Mouse (Mus musculus) forebrain, embryonic 15.5 days (tissue): ENCODE data around the gene Plk5. TPM values are rescaled to one million over a fixed set of nuclear protein-coding genes. Genes with fewer than 3 reads are reported as not detected.
A peak's percentile ranks its signal among the peaks of the same experiment; 100 is the strongest.

Experiments used
- ATAC-seq: fragments of 200-750 bp; cut with Nextera tagmentation; replicated peaks from 2 replicates; pipeline ENCODE4 v1.8.0; 2017; ENCODE audit warnings: mild to moderate bottlenecking, moderate TSS enrichment, moderate library complexity
- H3K27ac ChIP-seq: fragments of 300-500 bp; sonication (generic); replicated peaks from 2 replicates; pipeline ENCODE4 v1.5.1; 2015; ENCODE audit warnings: mild to moderate bottlenecking, inconsistent platforms
- H3K27me3 ChIP-seq: fragments of 300-500 bp; sonication (generic); 2 replicates; pipeline ENCODE4 v1.6.1; 2015; ENCODE audit warnings: inconsistent platforms
- H3K36me3 ChIP-seq: fragments of 300-500 bp; sonication (generic); 2 replicates; pipeline ENCODE4 v1.6.1; 2015; ENCODE audit warnings: mild to moderate bottlenecking, inconsistent platforms
- H3K4me1 ChIP-seq: fragments of 300-500 bp; sonication (generic); 2 replicates; pipeline ENCODE4 v1.6.1; 2015; ENCODE audit warnings: inconsistent platforms
- H3K4me2 ChIP-seq: fragments of 300-500 bp; sonication (generic); replicated peaks from 2 replicates; pipeline ENCODE4 v1.6.1; 2015; ENCODE audit warnings: mild to moderate bottlenecking, inconsistent platforms
- H3K4me3 ChIP-seq: fragments of 300-500 bp; sonication (generic); 2 replicates; pipeline ENCODE4 v1.5.1; 2015; ENCODE audit warnings: mild to moderate bottlenecking, inconsistent platforms
- H3K9ac ChIP-seq: fragments of 300-500 bp; sonication (generic); replicated peaks from 2 replicates; pipeline ENCODE4 v1.6.1; 2015; ENCODE audit warnings: mild to moderate bottlenecking, inconsistent platforms
- H3K9me3 ChIP-seq: fragments of 300-500 bp; sonication (generic); 2 replicates; pipeline ENCODE4 v1.6.1; 2016; ENCODE audit warnings: inconsistent platforms
- WGBS: fragments of 180-500 bp; shearing (Covaris S2); methylation state at CpG from one replicate; pipeline ENCODE4 v1.1.7; 2015; ENCODE audit warnings: mixed read lengths; 5-methylcytosine and 5-hydroxymethylcytosine counted together
- polyA plus RNA-seq: library from polyadenylated mRNA; unstranded; fragments of >200 nt; fragmentation: Nextera tagmentation; extraction: Ambion mirVana; gene quantifications from 2 replicates; pipeline ENCODE4 v1.2.1, GENCODE M21; 2015

Plk5 gene
- polyA plus RNA-seq, 1 experiment from 2014 or later, result 2.7 TPM

DNA sequence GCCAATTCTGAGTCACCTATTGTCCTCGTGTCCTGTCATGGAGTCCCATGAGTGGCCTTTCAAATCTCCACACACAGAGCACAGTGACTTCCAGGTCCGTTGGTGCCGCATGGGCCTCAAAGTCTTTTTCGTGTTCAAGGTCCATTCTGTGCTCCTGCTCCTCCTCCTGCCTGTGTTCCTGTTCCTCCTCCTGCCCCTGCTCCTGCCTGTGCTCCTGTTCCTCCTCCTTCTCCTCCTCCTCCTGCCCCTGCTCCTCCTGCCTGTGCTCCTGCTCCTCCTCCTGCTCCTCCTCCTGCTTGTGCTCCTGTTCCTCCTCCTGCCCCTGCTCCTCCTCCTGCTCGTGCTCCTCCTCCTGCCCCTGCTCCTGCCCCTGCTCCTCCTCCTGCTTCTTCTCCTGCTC, 11.7 kb downstream of the Plk5 start:
- Histone ChIP-seq H3K27ac (no peak overlapping the region), H3K9me3 (no peaks in the 10 kb centered on the region), H3K4me1 (peaks cover 16% of the 10 kb centered on the region), H3K36me3 (no peaks in the 10 kb centered on the region), H3K4me3 (no peak overlapping the region), H3K4me2 (no peak overlapping the region), H3K27me3 (0 out of 2 replicates have a peak, but pooled peaks cover 10% of the 10 kb centered on the region), H3K9ac (no peak overlapping the region)
- ATAC-seq, result no peak
- WGBS, result 68% methylated on average over 5 of the region's 5 CpGs

DNA sequence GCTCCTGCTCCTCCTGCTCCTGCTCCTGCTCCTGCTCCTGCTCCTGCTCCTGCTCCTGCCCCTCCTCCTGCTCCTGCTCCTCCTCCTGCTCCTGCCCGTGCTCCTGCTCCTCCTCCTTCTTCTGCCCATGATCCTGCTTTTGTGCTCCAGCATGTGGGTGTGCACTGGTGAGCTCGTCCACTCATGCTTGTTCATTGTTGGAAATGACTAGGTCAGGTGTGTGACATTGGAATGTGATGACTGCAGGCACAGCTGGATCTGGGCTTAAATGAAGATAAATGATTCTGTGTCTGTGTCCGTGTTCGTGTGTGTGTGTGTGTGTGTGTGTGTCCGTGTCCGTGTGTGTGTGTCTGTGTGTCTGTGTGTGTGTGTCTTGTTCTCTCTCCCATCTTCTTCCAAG, 12.1 kb downstream of the Plk5 start:
- H3K4me3 ChIP-seq, result no peak overlapping the region
- H3K4me2 ChIP-seq, result no peak overlapping the region
- no peak for ATAC-seq
- H3K27me3 ChIP-seq, result 0 out of 2 replicates have a peak, but pooled peaks cover 10% of the 10 kb centered on the region
- no peaks in the 10 kb centered on the region for H3K9me3 ChIP-seq
- H3K36me3 ChIP-seq, result no peaks in the 10 kb centered on the region
- H3K9ac ChIP-seq, result no peak overlapping the region
- WGBS, result 90% methylated on average over 6 of the region's 6 CpGs
- H3K27ac ChIP-seq, result no peak overlapping the region
- H3K4me1 ChIP-seq, result peaks cover 16% of the 10 kb centered on the region

DNA sequence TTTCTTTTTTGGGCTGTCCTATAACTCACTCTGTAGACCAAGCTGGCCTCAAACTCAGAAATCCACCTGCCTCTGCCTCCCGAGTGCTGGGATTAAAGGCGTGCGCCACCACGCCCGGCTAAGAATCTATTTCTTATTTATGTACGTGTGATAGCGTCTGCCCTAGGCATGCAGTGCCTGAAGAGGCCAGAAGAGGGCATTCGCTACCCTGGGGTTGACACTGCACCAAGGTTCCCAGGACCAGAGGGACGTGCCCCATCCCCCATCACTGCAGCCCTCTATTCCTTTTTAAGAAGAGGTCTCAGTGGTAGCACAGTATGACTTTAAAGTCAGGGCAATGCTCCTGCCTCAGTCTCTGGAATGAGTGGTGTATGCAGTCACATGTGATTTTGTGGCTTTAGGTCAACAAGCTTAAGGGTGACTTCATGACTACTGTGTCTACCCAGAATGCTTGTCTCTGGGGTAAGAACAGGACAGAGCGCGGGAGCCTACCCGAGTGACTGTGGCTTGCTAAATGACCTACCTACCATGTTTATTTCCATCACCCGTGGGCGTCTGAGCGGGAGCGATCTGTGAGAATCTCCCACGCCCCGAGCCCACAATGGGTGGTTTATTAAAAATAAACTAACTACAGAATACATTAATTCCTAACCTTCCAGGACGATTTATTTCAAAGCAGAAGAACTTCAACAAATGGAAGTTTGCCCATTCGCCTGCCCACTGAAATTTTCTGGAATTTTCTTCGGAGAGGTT, 13.9 kb downstream of the Plk5 start:
- Histone ChIP-seq H3K27me3 (no peaks in the 10 kb centered on the region), H3K9me3 (no peaks in the 10 kb centered on the region), H3K4me2 (no peak overlapping the region), H3K4me3 (no peak overlapping the region), H3K36me3 (no peaks in the 10 kb centered on the region), H3K9ac (no peak overlapping the region), H3K27ac (no peak overlapping the region), H3K4me1 (peaks cover 13% of the 10 kb centered on the region)
- ATAC-seq, result no peak
- 86% methylated on average over 21 of the region's 21 CpGs for WGBS

DNA sequence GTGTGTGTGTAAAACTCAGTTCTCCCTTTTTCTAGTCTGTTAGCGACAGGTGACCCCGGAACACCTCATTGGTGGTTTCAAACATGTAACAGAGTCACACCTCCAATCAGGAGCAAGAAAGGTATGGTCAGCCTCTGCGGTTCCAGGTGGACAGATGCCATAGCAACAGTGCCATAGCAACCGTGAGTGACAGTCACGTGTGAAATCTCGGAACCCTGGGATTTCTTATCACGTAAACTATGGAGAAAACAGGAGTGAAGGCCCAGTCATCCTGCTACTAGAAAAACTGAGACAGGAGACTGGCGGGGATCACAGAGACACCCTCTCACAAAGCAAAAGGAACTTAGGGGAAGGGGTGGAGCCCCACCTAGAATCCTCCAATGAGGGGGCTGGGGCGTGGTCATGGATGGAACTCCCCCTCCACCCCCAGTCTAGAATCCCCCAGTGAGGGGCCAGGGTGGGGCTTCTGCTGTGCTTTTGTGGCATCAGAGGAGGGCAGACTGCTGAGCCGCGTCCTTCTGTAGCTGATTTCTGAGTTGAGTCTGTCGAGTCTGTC, 15.2 kb downstream of the Plk5 start:
- Histone ChIP-seq H3K27ac (peak overlapping the region; percentile 54), H3K9me3 (no peaks in the 10 kb centered on the region), H3K4me1 (peaks cover 13% of the 10 kb centered on the region), H3K36me3 (no peaks in the 10 kb centered on the region), H3K27me3 (no peaks in the 10 kb centered on the region), H3K9ac (0 out of 2 replicates have a peak overlapping the region, but pooled peaks have one; percentile 19), H3K4me3 (peak overlapping the region; percentile 25), H3K4me2 (peak overlapping the region; percentile 29)
- peak; percentile 75 for ATAC-seq
- 2% methylated on average over 12 of the region's 12 CpGs for WGBS

DNA sequence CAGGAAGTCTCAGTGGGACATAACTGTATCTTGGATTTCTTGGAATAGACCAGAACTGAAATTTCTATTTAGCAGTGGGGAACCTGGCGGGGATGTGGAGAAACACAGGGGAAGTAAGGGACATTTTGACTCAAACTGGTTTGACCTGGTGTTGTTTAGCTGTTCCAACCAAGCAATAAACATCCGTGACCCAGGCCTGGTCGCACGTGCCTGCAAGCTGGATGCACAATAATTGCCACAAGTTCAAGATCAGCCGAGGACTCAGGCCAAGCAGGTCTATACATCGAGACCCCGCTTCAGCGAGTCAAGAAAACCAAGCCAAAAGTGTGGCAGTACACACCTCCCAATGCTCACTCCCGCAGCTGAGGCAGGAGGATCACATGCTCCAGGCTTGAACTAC, 15.7 kb downstream of the Plk5 start:
- ATAC-seq, result peak; percentile 7; the same call in 1 of the 2 replicates
- peak overlapping the region; percentile 54 for H3K27ac ChIP-seq
- peaks cover 13% of the 10 kb centered on the region for H3K4me1 ChIP-seq
- no peaks in the 10 kb centered on the region for H3K9me3 ChIP-seq
- peak overlapping the region; percentile 29 for H3K4me2 ChIP-seq
- H3K9ac ChIP-seq, result 0 out of 2 replicates have a peak overlapping the region, but pooled peaks have one; percentile 19
- H3K27me3 ChIP-seq, result no peaks in the 10 kb centered on the region
- WGBS, result 48% methylated on average over 9 of the region's 9 CpGs
- 0 out of 2 replicates have a peak overlapping the region, but pooled peaks have one; percentile 25 for H3K4me3 ChIP-seq
- H3K36me3 ChIP-seq, result no peaks in the 10 kb centered on the region

DNA sequence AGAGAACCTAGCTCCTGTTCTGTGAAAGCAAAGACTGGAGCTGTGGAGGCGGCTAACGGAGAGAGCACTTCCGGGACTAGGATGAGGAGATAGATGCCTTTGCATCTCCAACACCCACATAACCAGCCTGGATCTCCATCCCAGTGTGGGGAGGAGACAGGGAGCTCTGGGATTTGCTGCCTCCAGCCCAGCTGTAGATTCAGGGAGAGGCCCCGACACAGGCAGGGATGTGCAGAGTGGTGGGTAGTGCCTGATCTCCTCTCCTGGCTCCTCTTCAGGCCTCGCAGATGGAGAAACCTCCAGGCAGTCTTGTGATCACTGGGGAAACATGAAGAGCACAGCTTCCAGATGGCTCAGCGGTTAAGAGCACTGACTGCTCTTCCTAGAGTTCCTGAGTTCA, 16.4 kb downstream of the Plk5 start:
- Histone ChIP-seq H3K9ac (no peak overlapping the region), H3K36me3 (no peaks in the 10 kb centered on the region), H3K27ac (no peak overlapping the region), H3K4me2 (no peak overlapping the region), H3K27me3 (no peaks in the 10 kb centered on the region), H3K9me3 (no peaks in the 10 kb centered on the region), H3K4me1 (peaks cover 13% of the 10 kb centered on the region), H3K4me3 (no peak overlapping the region)
- ATAC-seq, result no peak
- 89% methylated on average over 6 of the region's 6 CpGs for WGBS

DNA sequence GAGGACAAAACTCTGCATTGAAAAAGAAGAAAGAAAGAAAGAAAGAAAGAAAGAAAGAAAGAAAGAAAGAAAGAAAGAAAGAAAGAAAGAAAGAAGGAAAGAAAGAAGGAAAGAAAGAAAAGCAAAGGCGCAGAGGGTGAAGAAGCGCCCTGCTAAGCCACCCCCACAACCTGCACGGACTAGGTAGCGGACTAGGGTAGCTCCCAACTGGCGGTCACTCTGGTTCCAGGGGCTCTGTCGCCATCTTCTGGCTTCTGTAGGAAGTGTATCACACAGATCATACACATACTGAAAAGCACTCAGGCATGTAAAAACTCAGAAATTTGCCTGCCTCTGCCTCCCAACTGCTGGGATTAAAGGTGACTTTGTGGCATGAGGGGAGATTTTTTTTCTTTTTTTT, 17.8 kb downstream of the Plk5 start:
- Histone ChIP-seq H3K36me3 (no peaks in the 10 kb centered on the region), H3K27me3 (no peaks in the 10 kb centered on the region)
- ATAC-seq, result no peak

DNA sequence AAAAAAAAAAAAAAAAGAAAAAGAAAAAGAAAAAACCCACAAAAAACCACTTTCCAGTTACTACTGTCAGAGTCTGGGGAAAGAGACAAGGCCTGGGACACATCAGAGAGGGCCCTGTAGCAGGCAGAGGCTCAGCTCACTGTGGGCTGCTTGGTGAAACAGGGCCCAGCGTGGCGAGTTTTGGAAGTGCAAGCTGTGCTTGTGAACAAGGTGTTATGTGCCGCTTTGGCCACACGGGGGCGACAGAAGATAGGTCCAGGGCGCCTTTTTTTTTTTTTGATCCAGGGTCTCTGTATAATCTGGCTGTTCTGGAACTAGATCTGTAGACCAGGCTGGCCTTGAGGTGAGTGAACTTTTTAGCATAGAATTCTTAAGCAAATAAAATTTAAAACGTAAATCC, 19.9 kb downstream of the Plk5 start:
- 2% methylated on average over 7 of the region's 7 CpGs for whole genome bisulfite sequencing
- no peak overlapping the region for H3K27ac ChIP-seq
- ATAC-seq, result 0 out of 2 replicates have a peak, but pooled peaks have one; percentile 49
- no peak overlapping the region for H3K4me2 ChIP-seq
- peaks cover 18% of the 10 kb centered on the region for H3K36me3 ChIP-seq
- H3K27me3 ChIP-seq, result no peaks in the 10 kb centered on the region
- H3K4me3 ChIP-seq, result no peak overlapping the region
- peaks cover 14% of the 10 kb centered on the region for H3K4me1 ChIP-seq
- no peak overlapping the region for H3K9ac ChIP-seq
- no peaks in the 10 kb centered on the region for H3K9me3 ChIP-seq

More for the DNA sequence above, 17.8 kb downstream of the Plk5 start:
- Histone ChIP-seq H3K27ac (no peak overlapping the region), H3K9me3 (no peaks in the 10 kb centered on the region), H3K4me1 (peaks cover 13% of the 10 kb centered on the region), H3K9ac (no peak overlapping the region), H3K4me3 (no peak overlapping the region), H3K4me2 (no peak overlapping the region)
- WGBS, result 25% methylated on average over 6 of the region's 6 CpGs

DNA sequence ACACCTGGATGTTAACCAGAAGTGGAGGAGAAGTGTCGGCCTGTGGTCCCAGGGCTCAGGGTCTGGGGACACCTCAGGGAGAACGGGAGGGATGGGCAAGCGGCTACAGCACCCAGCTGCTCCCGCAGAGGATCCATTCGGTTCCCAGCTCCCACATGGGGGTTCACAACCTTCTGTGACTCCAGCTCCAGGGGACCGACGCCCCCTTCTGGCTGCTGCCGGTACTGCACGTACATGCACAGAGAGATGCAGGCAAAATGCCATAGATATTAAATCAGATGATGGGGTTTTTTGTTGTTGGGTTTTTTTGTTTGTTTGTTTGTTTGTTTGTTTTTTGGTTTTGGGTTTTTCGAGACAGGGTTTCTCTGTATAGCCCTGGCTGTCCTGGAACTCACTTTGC, 21.5 kb downstream of the Plk5 start:
- no peak for ATAC-seq
- Histone ChIP-seq H3K27ac (no peak overlapping the region), H3K9me3 (no peaks in the 10 kb centered on the region), H3K4me1 (peaks cover 8% of the 10 kb centered on the region; the same call in 1 of the 2 replicates), H3K4me2 (no peak overlapping the region), H3K4me3 (no peak overlapping the region), H3K27me3 (no peaks in the 10 kb centered on the region), H3K9ac (no peak overlapping the region), H3K36me3 (peaks cover 33% of the 10 kb centered on the region)
- WGBS, result 49% methylated on average over 10 of the region's 10 CpGs

DNA sequence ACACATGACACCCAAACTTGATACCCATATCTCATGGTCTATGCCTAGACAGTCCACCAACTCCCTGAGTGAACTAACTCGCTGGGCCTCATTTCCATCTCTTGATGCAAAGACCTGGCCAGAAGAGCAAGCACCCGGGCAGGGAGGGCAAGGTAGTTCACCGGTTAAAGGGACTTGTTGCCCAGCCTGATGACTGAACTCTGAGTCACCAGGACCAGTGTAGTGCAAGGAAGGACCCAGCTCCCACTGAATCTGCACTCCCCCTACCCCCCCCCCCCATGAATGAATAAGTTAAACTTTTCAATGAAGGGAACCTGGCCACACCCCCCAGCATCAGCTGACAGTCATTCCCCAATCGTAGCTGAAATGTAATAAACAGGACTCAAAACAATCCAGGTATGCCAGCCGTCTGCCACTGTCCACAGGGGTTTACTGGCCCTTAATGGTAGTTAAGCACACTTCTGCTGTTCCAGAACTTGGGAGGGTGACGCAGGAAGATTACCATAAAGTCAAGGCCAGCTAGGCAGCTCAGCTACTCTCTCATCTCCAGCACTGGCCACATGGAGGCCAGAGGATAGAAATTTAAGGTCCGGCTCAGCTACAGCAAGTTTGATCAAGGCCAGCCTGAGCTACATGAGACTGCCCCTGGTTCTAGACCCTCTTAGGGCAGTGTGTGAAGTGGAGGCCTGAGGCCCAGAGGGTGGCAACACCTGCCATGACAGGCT, 26.5 kb downstream of the Plk5 start:
- peaks cover 33% of the 10 kb centered on the region for H3K4me1 ChIP-seq
- no peak overlapping the region for H3K27ac ChIP-seq
- peaks cover 43% of the 10 kb centered on the region for H3K36me3 ChIP-seq
- WGBS, result 73% methylated on average over 7 of the region's 7 CpGs
- H3K4me2 ChIP-seq, result peak overlapping the region; percentile 83
- H3K9me3 ChIP-seq, result no peaks in the 10 kb centered on the region
- H3K27me3 ChIP-seq, result no peaks in the 10 kb centered on the region
- H3K9ac ChIP-seq, result peak overlapping the region; percentile 97; the same call in 1 of the 2 replicates
- H3K4me3 ChIP-seq, result peak overlapping the region; percentile 81; the same call in 1 of the 2 replicates
- no peak for ATAC-seq

DNA sequence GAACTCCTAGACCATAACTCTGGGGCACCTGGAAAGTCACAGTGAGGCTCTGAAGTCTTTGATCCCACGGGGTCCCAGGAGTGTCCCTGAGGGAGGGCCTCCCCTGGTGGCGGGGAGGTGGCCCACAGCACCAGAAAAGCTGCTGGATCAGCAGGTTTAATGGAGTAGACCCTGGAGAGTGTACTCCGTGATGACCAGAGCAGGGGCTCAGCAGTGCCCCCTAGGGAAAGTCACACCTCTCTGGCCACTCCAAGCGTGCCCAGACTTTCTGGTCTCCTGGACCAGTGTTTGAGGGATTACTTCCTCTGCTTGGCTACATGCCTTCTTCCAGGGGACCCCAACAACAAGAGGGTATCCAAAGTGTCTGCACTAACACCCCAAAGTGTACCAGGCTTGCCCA, 27.2 kb downstream of the Plk5 start:
- WGBS, result 58% methylated on average over 4 of the region's 4 CpGs
- peaks cover 40% of the 10 kb centered on the region for H3K4me1 ChIP-seq
- H3K4me2 ChIP-seq, result peak overlapping the region; percentile 83
- no peaks in the 10 kb centered on the region for H3K9me3 ChIP-seq
- H3K27me3 ChIP-seq, result no peaks in the 10 kb centered on the region
- ATAC-seq, result no peak
- no peak overlapping the region for H3K27ac ChIP-seq
- H3K4me3 ChIP-seq, result peak overlapping the region; percentile 81
- H3K36me3 ChIP-seq, result peaks cover 43% of the 10 kb centered on the region
- H3K9ac ChIP-seq, result peak overlapping the region; percentile 97

DNA sequence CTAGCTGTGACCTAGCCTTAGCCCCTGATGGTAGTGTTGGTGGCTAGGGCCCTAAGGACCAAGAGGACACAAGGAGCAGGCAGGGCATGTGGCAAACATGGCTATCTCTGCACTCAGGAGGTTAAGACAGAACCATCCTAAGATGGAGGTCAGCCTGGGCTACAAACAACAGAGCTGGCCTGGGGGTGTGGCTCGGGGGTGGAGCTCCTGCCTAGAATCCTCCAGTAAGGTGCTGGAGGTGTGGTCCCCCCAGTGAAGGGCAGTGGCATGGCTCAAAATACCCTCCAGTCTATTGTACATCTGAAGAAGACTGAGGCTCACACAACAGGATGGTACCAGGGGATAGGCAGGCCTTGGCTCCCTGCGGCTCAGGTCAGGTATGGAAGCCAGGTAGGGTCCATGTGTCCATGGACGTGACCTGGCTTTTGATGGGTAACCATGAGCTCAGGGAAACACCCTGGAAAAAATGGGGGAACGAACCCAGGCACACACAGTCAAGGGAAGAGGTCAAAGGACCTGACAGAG, 27.9 kb downstream of the Plk5 start:
- Histone ChIP-seq H3K4me2 (peak overlapping the region; percentile 83), H3K36me3 (peaks cover 43% of the 10 kb centered on the region), H3K4me3 (peak overlapping the region; percentile 81), H3K9ac (peak overlapping the region; percentile 97), H3K9me3 (no peaks in the 10 kb centered on the region), H3K4me1 (peaks cover 43% of the 10 kb centered on the region), H3K27ac (no peak overlapping the region; the same call in 1 of the 2 replicates), H3K27me3 (no peaks in the 10 kb centered on the region)
- no peak for ATAC-seq
- 87% methylated on average over 4 of the region's 4 CpGs for WGBS
